Mouse (Mus musculus): ENCODE measurements around the gene Fzd10. TPM values are rescaled to one million over a fixed set of nuclear protein-coding genes. Genes with fewer than 3 reads are reported as not detected.

Gene Fzd10
- total RNA-seq, 2 experiments from 2014 or later, result not detected

- ATAC-seq (replicated peaks; ENCODE audit: low FRiP score, poor library complexity, severe bottlenecking), result no peak
Measured at GRCm38 (mm10) chr5:128599365-128600071, 1.1 kb upstream of the Fzd10 start.

DNA sequence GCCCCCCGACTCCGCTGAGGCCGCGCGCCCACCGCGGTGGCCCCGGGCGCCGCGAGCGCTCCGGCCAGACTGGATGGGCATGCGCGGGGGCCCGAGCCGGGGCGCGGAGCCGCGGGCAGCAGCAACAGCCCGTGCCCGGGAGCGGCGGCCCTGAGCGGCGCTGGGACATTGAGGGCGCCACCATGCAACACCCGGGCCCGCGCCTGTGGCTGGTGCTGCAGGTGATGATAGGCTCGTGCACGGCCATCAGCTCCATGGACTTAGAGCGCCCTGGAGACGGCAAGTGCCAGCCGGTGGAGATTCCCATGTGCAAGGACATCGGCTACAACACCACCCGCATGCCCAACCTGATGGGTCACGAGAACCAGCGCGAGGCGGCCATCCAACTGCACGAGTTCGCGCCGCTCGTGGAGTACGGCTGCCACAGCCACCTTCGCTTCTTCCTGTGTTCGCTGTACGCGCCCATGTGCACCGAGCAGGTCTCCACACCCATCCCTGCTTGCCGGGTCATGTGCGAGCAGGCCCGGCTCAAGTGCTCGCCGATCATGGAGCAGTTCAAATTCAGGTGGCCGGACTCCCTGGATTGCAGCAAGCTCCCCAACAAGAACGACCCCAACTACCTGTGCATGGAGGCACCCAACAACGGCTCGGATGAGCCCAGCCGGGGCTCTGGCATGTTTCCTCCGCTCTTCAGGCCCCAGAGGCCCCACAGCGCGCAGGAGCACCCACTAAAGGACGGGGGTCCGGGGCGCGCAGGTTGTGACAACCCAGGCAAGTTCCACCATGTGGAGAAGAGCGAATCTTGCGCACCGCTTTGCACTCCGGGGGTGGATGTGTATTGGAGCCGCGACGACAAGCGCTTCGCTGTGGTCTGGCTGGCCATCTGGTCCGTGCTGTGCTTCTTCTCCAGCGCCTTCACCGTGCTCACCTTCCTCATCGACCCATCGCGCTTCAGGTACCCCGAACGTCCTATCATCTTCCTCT is 684 bp downstream of the Fzd10 start:
- no peak for ATAC-seq (replicated peaks; ENCODE audit: low FRiP score, poor library complexity, severe bottlenecking)

- no peak for ATAC-seq (replicated peaks; ENCODE audit: low FRiP score, poor library complexity, severe bottlenecking)
Measured at GRCm38 (mm10) chr5:128603693-128604092, 3.0 kb downstream of the Fzd10 start.

GRCm38 (mm10) chr5:128606596-128606995 is 6.0 kb downstream of the Fzd10 start:
- ATAC-seq (replicated peaks; ENCODE audit: low FRiP score, poor library complexity, severe bottlenecking), result no peak

GRCm38 (mm10) chr5:128609091-128609490 is 8.4 kb downstream of the Fzd10 start:
- no peak for ATAC-seq (replicated peaks; ENCODE audit: low FRiP score, poor library complexity, severe bottlenecking)

GRCm38 (mm10) chr5:128617621-128618020 is 17.0 kb downstream of the Fzd10 start:
- ATAC-seq (replicated peaks; ENCODE audit: low FRiP score, poor library complexity, severe bottlenecking), result no peak

- no peak for ATAC-seq (replicated peaks; ENCODE audit: low FRiP score, poor library complexity, severe bottlenecking)
Measured at GRCm38 (mm10) chr5:128619987-128620386, 19.3 kb downstream of the Fzd10 start.

DNA sequence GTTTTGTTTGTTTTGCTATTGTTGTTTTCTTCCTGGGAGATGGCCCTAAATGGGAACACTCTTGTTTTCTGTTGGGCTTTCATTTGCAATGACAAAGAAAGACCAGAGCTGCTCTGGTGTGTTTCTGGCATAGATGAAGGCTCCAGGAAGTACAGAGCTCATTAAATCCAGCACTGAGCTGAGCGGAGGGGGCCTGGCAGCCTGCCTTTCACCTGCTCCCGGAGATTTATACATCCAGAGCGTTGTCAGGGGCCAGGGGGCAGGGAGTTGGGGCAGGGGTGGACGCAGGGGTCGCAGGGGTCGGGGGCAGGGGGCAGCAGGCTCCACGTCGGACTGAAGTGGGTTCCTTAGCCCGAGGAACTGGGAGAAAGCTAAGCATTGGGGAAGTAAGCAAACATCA is 19.8 kb downstream of the Fzd10 start:
- no peak for ATAC-seq (replicated peaks; ENCODE audit: low FRiP score, poor library complexity, severe bottlenecking)

- ATAC-seq (replicated peaks; ENCODE audit: low FRiP score, poor library complexity, severe bottlenecking), result no peak
Measured at GRCm38 (mm10) chr5:128627763-128628162, 27.1 kb downstream of the Fzd10 start.

DNA sequence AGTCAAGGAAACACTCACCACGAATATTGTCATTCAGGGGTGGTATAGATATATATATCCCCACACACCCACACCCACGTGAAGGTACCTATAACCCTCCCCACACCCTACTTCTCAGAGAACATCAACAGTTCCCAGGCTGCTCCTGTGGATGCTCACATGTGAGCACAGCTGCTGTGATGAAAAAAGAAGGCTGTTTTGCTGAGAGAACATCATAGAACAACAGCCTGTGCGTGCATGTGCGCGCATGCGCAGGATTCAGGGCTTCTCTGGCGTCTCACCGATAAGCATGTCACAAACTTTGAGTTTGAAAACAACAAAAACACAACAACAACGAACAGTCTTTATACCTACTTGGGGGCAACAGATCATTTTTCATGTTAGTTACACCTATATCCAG is 36.0 kb downstream of the Fzd10 start:
- ATAC-seq (replicated peaks; ENCODE audit: low FRiP score, poor library complexity, severe bottlenecking), result no peak

DNA sequence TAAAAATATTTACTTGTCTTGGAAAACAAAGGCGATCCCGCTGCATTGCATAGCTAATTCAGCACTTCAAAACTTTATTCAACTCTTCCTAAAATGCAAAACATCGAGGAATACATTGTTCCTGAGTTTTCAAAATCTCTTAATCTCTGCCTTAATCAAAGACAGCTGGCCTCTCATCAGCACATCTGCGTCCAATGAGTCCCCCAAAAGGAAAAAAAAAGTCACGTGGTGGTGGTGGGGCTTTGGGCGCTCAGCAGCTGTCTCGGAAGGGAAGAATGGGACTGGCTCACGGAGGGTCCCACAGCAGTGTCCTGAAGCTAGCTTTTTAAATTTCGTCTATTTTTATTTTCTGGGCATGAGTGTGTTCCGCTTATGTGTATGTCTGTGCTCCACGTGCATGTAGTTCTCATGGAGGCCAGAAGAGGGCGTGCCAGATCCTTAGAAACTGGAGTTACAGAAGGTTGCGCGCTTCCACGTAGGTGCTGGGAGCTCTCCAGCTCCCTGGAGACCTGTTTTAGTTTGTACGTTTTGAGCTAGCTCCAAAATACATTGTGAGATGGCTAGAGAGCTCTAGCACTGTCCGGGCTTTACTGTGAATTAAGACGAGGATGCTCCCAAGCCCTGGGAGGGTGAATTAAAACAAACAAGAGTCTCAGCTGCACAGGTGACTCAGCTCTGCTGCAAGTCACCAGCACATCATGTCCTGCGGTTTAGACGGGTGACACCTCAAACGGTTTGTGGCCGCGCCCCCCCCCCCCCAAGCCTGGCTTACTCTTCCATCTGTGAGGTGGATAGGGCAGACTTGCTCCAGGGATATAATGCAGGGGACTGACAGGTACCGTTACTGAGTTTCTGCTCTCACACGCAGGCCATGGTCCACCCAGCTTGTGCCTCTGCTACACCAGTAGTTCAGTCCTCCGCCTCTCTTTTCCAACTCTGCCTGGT is 36.7 kb downstream of the Fzd10 start:
- ATAC-seq (replicated peaks; ENCODE audit: low FRiP score, poor library complexity, severe bottlenecking), result no peak

GRCm38 (mm10) chr5:128638716-128639115 is 38.1 kb downstream of the Fzd10 start:
- ATAC-seq (replicated peaks; ENCODE audit: low FRiP score, poor library complexity, severe bottlenecking), result no peak

GRCm38 (mm10) chr5:128643065-128643464 is 42.4 kb downstream of the Fzd10 start:
- ATAC-seq (replicated peaks; ENCODE audit: low FRiP score, poor library complexity, severe bottlenecking), result no peak

DNA sequence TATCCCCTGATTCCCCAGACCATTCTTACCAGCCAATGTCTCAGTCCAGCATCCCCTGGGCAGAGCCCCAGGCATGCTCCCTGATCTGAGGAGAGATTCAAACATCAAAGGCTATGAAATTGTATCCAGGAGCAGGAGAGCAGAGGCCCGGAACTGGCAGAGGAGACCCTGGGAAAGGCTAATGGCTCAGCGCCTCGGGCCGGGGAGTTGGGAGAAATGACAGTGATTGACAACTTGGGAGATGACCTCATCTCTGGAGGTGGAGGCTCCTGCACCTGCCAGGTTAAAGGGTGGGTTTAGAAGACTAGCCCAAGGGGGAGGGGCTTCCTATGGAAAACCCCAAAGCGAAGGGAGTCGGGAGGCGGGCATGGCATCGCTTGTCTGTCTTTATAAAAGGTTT is 45.1 kb downstream of the Fzd10 start:
- no peak for ATAC-seq (replicated peaks; ENCODE audit: low FRiP score, poor library complexity, severe bottlenecking)

DNA sequence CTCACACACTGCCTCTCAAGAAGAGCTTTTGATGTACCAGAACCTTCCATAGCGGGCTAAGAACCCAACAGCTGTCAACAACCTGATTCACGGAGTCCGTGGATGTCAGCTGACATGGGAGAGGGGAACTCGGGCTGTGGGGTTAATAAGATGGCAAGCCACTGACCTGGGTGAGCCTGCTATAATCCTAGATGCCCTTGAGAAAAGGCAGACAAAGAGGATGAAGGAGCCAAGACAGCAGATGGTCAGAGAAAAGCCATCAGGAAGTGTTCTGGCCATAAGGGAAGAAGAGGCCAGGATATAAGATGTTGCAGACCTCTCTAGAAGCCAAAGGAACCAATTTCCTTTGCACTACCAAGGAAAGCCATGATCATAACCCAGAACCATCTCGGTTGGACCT is 45.6 kb downstream of the Fzd10 start:
- no peak for ATAC-seq (replicated peaks; ENCODE audit: low FRiP score, poor library complexity, severe bottlenecking)

GRCm38 (mm10) chr5:128647221-128647730 is 46.6 kb downstream of the Fzd10 start:
- ATAC-seq (replicated peaks; ENCODE audit: low FRiP score, poor library complexity, severe bottlenecking), result no peak

- no peak for ATAC-seq (replicated peaks; ENCODE audit: low FRiP score, poor library complexity, severe bottlenecking)
Measured at GRCm38 (mm10) chr5:128649336-128649897, 48.8 kb downstream of the Fzd10 start.
